In genomic region chr4:48591390-48591789, GRCm38 (mm10) we compare ENCODE assay signal across 25 mouse cellular contexts.
"Had no signal": no experiment of that assay in that cellular context is flagged by ENCODE, and none has a peak within 500 bp of the region (broad histone marks: within the 10 kb centered on the region; RNA-seq: fewer than 3 reads in every experiment).

No protein-coding gene starts in this region.

- ATAC-seq: hindbrain, postnatal 0 days; intestine, embryonic 16.5 days had no signal

- H3K9me3 ChIP-seq: heart, embryonic 10.5 days; heart, embryonic 12.5 days; hindbrain, embryonic 13.5 days; hindbrain, embryonic 15.5 days; kidney, embryonic 15.5 days; limb, embryonic 10.5 days; liver, embryonic 13.5 days; liver, embryonic 15.5 days had no signal

- H3K9ac ChIP-seq: heart, embryonic 12.5 days; hindbrain, embryonic 13.5 days; hindbrain, embryonic 15.5 days; kidney, embryonic 15.5 days; limb, embryonic 12.5 days; liver, embryonic 13.5 days; liver, embryonic 15.5 days had no signal

- H3K4me3 ChIP-seq: heart, embryonic 10.5 days; heart, embryonic 12.5 days; hindbrain, embryonic 13.5 days; hindbrain, embryonic 15.5 days; kidney, embryonic 15.5 days; left cerebral cortex, adult 2 months; limb, embryonic 10.5 days; limb, embryonic 12.5 days; liver, embryonic 13.5 days; liver, embryonic 15.5 days had no signal

- H3K36me3 ChIP-seq: hindbrain, embryonic 15.5 days; liver, embryonic 13.5 days; liver, embryonic 15.5 days had no signal

- H3K27ac ChIP-seq: heart, embryonic 10.5 days; hindbrain, embryonic 13.5 days; hindbrain, embryonic 15.5 days; hindbrain, postnatal 0 days; kidney, embryonic 15.5 days; kidney, postnatal 0 days; left cerebral cortex, adult 2 months; limb, embryonic 10.5 days; limb, embryonic 12.5 days; liver, embryonic 13.5 days; liver, embryonic 15.5 days had no signal

- H3K4me2 ChIP-seq: heart, embryonic 12.5 days; hindbrain, embryonic 13.5 days; hindbrain, embryonic 15.5 days; kidney, embryonic 15.5 days; limb, embryonic 12.5 days; liver, embryonic 11.5 days; liver, embryonic 13.5 days; liver, embryonic 15.5 days had no signal

- DNase-seq: gastrocnemius, postnatal 14 days; gastrocnemius, postnatal 36 days; heart, adult 18-20 months; heart, postnatal 10 days; heart, postnatal 36 days; kidney, adult 11 months; kidney, adult 2 months; kidney, adult 9 months; kidney, postnatal 14 days; kidney, postnatal 4 days; liver; liver, embryonic 13.5 days had no signal

- H3K27me3 ChIP-seq: heart, embryonic 12.5 days; hindbrain, embryonic 13.5 days; hindbrain, embryonic 15.5 days; kidney, embryonic 15.5 days; limb, embryonic 12.5 days had no signal

- H3K4me1 ChIP-seq: liver, embryonic 15.5 days had no signal
